Mouse (Mus musculus): ENCODE data around the gene Nudcd3.

Gene Nudcd3

DNA sequence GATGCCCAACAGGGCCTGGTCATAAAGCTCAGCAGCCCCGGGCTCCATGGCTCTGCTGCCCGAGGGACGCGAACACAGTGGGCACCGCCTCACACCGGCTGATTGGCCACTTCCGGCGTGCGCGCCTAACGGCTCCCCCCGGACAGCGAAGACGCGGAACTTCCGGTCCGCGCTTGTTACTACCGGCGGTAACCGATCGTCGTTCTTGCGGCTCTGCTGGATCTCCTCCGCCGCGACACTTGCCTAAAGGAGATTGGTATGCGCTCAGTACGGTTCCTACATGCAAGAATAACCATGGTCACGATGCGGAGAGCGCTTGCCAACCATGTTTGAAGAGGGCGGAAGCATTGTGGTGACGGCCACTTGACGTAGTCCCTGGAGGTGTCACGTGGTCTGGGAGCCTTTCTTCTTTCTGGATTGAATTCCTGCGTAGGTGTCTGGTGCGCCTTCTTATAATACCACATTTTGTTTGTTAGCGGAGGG lies at the start of gene Nudcd3:
TSS of gene Nudcd3 (minus strand) at position 329 of the 483 bp plus-strand sequence.
- DNase-seq, result peak; percentile 90

DNA sequence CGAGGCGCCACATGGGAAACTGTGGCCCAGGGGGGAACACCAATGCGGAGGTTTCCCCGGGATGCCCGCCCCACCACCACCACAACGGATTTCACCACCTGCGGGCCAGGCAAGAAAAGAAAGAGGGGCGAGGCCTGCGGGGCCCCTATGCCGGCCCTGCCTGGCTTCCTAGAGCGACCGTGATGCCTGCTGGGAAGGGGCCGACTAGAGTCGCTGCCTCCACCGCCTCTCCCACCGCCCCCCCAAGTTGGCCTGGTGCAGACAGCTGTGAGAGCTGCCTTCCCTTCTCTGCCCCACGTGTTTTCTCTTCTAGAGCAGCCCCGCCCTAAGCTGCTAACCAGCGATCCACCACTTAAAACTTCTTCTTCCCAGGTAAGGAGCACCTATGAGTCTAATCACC lies 44.5 kb upstream of the Nudcd3 start:
- DNase-seq, result no peak

DNA sequence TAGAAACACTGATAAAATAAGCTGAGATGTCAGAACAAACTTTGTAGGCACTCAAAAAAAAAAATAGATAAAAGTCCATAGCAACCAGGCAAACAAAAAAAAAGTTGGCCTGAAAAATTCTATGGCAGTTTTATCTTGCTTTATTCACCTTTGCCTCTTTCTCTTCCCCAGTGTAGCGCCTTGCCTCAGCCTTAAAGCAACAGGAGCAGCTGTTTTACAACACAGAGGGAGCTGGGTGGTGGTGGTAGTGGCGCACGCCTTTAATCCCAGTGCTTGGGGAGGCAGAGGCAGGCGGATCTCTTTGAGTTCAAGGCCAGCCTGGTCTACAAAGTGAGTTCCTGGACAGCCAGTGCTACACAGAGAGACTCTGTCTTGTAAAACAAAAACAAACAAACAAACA lies 32.8 kb upstream of the Nudcd3 start:
- no peak for DNase-seq

DNA sequence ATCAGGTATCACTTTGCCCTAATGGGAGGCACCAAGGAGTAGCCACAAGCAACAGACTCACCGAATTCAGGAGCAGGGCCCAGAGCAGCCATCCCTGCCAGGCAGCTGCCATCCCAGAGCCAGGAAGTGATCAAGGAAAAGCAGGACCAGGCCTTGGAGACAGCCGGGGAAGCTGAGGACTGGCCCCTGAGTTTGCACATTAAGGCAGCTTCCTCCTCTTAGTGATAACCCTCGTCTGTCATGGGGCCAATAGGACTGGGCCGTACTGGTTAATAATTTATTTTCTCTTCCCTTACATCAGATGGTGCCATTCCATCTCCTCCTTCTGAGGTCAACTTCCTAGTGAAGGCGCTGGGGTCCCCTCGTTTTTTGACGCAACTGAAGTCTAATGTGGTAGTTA lies 29.8 kb upstream of the Nudcd3 start, which contains the start of gene Npc1l1:
TSS of gene Npc1l1 (minus strand) at position 132 of the 400 bp plus-strand sequence.
- DNase-seq, result no peak

DNA sequence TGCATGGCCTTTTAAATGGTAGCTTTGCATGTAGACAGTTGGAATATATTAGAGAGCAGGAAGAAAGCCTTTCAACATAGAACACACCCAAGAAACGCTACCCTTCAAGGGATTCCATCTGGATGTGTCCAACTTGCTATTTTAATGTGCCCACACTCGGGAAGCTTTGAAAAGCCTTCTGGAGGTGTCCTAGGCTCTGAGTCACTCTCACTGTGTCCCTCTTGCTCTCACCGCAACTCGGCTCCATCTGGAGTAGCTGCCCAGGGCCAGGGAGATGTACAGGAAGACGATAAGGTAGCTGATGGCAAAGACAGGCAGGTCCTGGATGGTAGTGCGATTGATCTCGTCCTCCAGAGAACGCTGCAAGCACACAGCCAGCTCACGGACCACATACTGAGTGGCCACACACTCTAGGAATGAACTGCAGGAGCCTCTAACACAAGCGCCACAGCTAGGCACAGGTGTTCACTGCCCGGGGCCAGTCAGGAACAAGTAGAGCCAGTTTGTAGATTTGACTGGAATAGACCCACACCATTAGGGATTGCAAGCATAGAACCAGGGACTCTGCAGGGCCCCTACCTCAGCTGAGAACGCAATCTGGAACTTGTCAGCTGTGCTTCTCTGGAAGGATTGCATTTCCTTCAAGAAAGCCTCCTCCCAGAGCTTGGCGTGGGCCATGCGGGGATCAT lies 24.5 kb upstream of the Nudcd3 start:
- no peak for DNase-seq

DNA sequence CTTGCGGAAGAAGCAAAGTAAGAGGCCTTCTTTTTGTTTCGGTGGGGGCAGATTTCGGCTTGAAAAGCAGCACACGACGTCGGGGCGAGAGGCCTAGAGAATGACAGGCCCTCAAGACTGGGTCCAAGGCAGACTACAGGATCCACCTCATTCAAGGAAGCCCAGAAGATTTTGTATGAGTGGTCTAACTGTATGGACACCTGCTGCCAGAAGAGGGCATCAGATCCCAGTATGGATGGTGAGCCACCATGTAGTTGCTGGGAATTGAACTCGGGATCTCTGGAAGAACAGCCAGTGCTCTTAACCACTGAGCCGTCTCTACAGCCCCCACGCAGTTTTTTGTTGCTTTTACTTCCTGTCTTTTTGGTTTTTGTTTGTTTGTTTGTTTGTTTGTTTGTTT lies 22.0 kb upstream of the Nudcd3 start:
- DNase-seq, result no peak

DNA sequence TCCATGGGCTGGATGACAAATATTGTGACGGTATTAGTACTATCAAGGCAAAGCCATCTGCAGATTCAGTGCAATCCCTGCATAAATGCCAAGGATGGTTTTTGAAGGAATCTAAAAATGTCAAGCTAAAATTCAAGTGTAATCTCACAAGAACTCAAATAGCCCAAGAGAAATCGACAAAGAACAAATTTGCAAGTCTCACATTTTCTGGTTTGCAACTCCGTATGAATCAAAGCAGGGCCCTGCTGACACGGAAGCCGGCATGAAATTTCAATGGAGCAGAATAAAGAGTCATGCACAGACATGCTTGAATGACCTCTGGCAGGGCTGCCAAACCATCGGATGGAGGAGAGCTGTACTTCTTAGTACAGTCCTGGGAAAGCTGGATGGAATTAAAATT lies 19.8 kb upstream of the Nudcd3 start:
- DNase-seq, result no peak

DNA sequence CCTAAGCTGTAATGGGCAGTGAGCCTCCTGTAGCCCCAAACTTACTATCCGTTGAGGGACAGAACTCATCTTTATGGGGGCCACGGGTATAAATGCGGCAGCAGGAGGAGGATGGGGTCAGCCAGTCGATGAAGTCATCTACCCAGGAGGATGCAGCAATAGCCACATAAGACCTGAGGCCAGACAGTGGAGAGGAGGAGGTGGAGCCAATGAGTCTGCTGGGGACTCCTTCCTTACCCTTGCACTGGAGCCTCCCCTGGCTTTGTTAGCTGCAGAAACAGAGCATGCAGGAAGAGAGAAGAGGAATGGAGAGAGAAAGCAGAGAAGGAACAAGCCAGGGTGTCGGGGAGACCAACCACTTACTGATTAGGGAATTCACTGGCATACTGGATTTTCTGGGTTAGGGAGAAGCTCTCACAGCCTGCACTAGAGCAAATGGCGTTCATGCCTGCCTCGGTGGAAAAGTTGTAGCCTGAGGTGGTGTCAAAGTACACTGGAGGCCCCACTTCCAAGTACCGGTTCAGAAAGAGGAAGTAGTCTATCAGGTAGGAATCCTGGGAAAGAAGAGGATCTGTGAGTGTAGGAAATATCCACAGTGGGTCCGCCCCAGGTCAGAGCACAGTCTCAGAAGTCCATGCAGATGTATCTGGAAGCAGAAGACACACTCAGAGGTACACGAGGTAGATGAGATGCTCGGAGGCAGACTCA lies 18.1 kb upstream of the Nudcd3 start:
- DNase-seq, result no peak

DNA sequence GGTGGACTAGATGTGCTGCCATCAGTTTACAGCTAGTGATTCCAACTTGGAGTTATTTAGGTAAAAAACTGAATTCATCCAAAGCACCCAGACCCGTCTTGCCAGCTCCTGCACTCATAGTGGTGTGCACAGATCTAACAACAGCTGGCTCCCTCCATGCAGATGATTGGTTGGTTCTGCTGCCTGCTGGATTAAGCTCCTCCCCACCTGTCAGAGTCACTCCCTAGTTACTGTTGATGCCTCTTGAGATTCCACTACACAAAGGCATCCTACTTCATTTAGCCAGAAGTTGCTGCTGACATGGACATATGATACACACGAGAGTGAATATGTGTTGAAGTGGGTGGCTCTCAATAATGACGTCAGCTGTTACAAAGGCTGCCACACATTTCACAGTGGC lies 16.6 kb upstream of the Nudcd3 start:
- no peak for DNase-seq

DNA sequence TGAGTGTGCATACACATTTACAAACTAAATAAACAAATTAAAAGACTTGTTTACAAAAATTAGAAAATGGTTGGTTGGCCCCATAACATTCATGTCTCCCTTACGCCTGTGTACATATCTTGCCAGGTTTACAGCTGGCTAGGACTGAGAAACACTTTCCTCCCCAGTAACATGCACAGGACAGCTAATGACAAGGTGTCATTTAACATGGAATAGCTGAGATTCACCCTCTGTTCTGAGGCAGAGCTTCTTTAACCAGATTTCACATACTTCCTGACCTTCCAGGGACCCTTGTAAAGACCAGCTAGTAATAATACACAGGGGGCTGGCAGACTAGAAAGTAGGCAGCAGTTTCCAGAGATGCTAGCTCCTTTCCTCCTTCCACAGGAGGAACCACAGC lies 7.9 kb upstream of the Nudcd3 start:
- DNase-seq, result no peak

DNA sequence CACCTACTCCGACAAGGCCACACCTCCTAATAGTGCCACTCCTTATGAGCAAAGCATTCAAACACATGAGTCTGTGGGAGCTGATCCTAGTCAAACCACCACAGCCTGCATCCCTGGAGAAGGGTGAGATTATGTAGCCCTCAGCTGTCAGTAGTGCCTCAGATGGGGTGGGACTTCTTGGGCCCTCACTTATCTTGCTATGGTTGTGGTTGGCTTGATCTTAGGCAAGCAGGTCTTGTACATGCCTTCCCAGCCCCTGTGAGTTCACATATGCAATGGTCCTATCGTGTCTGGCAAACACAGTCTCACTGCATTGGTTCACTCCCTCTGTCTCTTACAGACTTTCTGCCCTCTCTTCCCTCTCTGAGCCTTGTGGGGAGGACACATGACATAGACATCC lies 6.9 kb upstream of the Nudcd3 start:
- DNase-seq, result no peak

DNA sequence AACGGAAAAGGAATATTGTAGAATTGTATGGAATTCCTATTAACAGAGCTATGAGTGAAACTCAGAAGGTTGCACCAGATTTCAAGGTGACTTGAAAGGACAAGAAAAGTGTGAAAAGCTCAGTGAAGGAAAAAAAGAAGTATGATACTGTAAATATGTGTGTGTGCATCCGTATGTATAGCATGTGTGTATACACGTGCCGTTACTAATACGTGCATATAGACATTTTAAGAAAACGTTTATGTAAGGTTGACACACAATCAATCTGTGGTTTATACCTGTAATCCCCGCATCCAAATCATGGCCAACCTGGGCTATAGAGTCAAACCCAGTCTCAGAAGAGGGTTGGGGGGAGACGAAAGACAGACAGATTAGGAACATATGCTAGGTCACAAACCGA lies 355 bp upstream of the Nudcd3 start:
- DNase-seq, result no peak

DNA sequence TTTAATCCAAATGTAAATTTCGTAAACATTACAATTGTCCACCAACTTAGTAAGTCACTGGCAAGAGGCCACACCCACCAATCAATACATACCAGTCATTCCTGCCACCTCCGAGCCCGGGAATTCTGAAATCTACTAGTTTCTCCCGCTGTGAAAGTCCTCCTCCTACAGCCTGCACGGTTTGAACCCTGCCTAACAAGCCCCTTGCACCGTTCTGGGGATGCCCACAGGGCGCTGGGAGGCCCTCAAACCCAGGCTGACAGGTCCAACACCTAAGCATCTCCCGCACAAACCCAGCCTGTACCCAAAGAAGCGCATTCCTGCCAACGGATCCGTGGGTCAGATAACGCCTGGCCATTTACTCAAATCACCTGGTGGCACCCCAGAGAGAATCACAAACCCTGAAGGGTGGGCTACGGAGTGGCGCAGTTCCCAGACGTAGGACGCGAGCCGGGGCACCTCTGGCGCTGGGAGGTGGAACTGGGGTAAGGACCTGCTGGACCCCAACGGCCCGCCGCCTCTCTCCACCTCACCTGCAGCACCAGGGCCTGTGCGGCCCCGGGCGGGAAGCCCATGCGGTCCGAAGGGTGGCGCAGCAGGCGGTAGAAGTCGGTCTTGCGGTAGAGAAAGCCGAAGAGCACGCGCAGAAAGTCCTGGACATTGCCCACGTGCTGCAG lies 667 bp downstream of the Nudcd3 start, which contains the start of gene A730071L15Rik:
TSS of gene A730071L15Rik (plus strand) at position 620 of the 677 bp plus-strand sequence.
- no peak for DNase-seq

DNA sequence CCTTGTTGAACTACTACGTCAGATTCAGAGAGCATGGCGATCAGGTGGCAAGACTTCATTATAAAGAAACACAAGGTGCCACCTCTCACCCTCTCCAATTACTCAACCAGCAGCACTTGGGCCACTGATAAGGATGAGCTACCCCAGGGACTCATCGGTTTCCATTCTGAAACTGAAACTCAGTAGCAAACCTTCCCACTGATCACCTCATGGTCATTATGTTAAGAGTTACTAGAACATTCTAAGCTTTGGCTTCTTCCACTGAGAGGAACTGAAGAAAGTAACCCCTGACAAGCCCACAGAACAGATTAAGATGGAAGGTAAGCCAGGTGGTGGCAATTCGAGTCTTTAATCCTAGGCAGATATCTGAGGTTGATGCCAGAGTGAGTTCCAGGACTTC lies 1.8 kb downstream of the Nudcd3 start:
- DNase-seq, result no peak

DNA sequence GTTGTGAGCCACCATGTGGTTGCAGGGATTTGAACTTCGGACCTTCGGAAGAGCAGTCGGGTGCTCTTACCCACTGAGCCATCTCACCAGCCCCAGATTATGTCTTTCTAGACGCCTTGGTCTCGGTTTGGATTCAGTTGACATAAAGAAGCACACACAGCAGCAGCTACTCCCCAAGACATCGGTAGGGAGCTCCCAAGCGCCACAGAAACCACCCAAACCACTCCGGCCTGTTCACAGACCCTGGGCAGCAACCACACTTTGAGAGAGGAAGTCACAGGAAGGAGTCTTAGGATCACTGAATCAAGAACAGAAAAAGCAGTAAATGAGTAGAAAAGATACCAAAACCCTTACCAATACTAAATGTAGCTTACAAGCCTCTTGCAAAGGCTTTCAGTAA lies 3.4 kb downstream of the Nudcd3 start:
- no peak for DNase-seq

DNA sequence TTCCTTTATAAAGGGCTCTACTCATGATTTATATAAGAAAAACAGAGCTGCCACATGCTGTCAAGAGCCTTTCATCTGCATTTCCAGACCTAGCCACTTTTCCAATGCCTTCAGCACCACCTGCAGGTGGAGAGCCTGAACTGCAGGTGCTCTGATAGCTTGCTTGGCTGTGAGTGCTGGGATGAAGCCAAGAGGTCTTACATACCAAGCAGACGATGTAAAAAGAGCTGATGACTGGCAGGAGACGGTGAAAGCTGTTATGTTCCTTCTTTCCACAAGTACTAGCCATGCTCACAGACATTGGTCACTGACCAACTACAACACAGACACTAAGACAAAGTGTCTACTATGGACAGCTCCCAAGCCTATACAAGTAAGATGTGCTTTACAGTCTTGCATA lies 12.3 kb downstream of the Nudcd3 start:
- peak; percentile 96 for DNase-seq

DNA sequence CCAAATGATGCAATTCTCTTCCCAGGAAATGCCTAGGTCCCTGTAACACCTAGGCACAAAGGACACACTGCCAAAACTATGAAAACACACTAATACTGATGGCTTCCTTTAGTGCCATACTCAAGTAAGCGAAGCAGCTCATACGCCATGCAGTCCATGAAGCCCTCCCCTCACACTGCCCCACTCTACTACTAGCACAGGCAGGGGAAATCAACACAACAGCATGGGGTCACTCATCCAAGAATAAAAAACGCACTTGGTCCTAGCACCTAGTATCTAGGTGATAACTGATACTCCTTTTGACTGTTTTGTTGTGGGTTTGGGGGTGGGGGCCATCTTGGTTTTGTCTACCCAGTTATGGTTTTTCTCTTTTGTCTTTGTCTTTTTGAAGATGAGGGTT lies 12.8 kb downstream of the Nudcd3 start:
- no peak for DNase-seq

DNA sequence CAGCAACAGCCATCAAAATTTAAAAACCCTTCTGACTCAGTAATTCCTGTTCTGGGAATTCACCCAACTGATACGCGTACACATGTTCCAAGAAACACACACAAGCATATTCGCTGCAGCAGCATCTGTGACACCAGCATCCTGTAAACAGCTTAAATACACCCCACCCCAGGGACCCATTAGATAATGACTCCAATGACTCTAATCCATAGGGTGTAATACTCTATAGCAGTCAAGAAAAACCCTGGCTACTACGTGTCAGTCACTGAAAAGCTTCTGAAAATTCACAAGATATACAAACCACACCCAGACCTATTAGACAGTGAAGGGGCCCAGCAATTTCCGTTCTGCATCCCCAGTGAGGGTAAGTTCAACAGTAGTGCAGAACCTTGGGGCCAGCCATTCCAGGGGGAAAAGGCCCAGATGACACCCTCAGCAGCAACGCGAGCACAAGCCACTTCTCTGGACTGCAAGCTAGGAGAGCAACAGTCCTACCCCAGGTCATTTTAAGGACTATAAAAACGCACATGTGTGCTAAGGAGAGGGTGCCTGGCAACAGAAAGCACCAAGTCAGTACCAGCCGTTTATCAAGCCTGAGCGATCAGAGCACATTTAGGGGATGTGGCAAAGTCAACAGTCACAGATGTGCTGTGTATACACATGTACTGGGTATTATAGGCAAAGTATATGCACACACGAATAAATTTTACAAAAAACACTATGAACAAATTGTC lies 15.8 kb downstream of the Nudcd3 start:
- DNase-seq, result no peak

DNA sequence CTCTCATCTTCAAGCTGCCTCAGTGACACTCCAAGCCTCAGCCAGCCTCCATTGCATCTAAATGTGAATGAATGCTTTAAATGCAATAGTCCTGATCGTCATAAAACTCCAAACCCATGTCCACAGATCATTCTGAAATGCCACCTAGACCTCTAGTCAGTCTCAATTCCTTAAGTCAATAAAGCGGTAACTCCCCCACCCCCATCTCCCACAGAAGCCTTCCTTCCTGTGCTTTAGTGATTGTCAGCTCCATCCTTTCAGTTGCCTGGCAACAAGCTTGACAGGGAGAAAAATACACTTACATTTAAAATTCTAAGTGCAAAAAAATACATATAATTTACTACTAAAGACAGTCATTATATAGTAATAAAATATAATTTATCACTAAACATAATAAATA lies 17.0 kb downstream of the Nudcd3 start:
- no peak for DNase-seq

DNA sequence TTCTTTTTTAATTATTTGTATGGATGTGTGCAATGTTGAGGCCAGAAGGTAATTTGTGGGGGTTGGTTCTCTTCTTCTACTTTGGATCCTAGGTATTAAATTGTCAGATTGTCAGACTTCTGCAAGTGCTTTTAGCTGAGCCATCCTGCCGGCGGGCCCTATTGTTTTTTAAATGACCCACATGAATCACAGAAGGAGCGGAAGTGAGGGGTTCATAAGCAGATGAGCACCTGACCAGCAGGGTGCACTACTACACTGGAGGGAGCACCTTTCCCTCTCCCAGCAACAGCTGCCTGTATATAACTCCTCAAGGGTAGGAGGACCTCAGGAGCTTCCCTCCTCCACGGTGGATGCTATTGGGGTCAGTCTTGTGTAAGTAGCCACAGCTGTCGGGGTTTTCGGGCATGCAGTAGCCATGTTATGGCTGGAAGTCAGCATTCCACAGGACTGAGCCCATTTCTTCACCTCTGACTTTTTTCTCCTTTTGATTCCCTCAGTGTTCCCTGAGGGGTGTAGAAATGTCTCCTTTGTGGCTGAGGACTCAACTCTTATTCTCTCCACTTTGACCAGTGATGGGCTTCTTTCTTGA lies 19.3 kb downstream of the Nudcd3 start:
- no peak for DNase-seq

DNA sequence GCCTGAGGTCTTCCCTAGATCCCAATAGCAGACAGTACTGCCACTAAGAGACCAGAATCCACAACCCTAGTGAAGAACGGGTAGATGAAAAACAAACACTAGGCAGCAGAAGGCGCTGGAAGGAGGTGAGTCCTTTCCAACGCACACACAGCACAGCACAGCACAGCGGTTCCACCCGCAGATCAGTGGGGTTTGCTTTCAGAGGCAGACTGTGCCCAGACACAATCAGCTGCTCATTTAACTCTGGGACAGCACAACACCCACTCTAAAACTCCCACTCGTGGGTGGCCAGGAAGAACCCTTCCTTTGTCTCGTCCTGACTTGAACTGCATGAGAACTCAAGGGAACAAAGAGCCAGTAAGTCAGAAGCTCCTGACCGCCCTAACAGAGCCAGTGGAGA lies 21.0 kb downstream of the Nudcd3 start:
- no peak for DNase-seq

DNA sequence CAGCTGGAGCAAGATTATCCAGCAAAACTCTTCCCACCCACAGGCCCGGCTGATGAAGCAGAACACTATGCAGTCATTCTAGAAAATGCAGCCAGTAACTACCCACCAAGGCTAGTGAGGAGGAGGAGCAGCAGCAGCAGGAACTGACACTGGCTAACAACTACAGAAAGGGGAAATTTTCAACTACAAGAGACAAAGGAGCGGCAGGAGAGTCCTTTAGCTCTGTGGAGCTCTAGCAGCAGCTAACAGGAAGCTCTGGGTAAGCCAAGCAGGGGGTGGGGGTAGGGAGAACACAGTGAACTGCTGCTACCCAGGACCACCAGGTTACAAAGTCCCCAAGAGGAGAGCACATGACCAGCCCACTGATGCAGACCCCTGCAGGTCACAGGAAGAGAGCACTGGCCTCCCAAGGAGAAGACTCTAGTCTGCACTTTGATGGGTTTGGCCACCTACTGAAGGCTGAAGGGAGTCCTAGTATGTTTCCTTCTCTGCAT lies 21.5 kb downstream of the Nudcd3 start:
- DNase-seq, result no peak
